Mouse (Mus musculus) thymus, postnatal 25 days (tissue): ENCODE results near the gene Aebp1.

Experiments
- DNase-seq: peaks from one replicate; pipeline ENCODE4 v3.0.0; 2022

Aebp1 gene

GRCm38 (mm10) chr11:5861678-5862393 is at the start of gene Aebp1:
TSS of gene Aebp1 (plus strand) at chr11:5861947.
- DNase-seq = no peak

GRCm38 (mm10) chr11:5813381-5813780 is 48.4 kb upstream of the Aebp1 start:
- no peak for DNase-seq

GRCm38 (mm10) chr11:5819223-5819622 is 42.5 kb upstream of the Aebp1 start:
- no peak for DNase-seq

GRCm38 (mm10) chr11:5825432-5825831 is 36.3 kb upstream of the Aebp1 start:
- DNase-seq = no peak

GRCm38 (mm10) chr11:5827931-5828330 is 33.8 kb upstream of the Aebp1 start:
- no peak for DNase-seq

- no peak for DNase-seq
These were observed 33.1 kb upstream of the Aebp1 start for GRCm38 (mm10) chr11:5828509-5829191.

GRCm38 (mm10) chr11:5829327-5829726 is 32.4 kb upstream of the Aebp1 start:
- DNase-seq = no peak

GRCm38 (mm10) chr11:5834506-5834905 is 27.2 kb upstream of the Aebp1 start:
- no peak for DNase-seq

- DNase-seq = no peak
These were observed 26.7 kb upstream of the Aebp1 start for GRCm38 (mm10) chr11:5835057-5835456.

- DNase-seq = peak; percentile 29
These were observed 25.6 kb upstream of the Aebp1 start for GRCm38 (mm10) chr11:5836126-5836525.

- peak; percentile 86 for DNase-seq
These were observed 24.2 kb upstream of the Aebp1 start, which contains the start of gene Polm for GRCm38 (mm10) chr11:5837251-5838246. TSS of gene Polm (minus strand) at chr11:5838016.

GRCm38 (mm10) chr11:5840346-5840745 is 21.4 kb upstream of the Aebp1 start:
- no peak for DNase-seq

- DNase-seq = no peak
These were observed 20.0 kb upstream of the Aebp1 start for GRCm38 (mm10) chr11:5841751-5842150.

GRCm38 (mm10) chr11:5843131-5843530 is 18.6 kb upstream of the Aebp1 start:
- DNase-seq = no peak

GRCm38 (mm10) chr11:5846639-5847345 is 15.0 kb upstream of the Aebp1 start:
- DNase-seq = no peak

GRCm38 (mm10) chr11:5848741-5849140 is 13.0 kb upstream of the Aebp1 start:
- no peak for DNase-seq

- DNase-seq = no peak
These were observed 12.4 kb upstream of the Aebp1 start for GRCm38 (mm10) chr11:5849316-5849715.

- peak; percentile 30 for DNase-seq
These were observed 11.3 kb upstream of the Aebp1 start for GRCm38 (mm10) chr11:5850452-5850851.

GRCm38 (mm10) chr11:5851021-5851736 is 10.6 kb upstream of the Aebp1 start:
- DNase-seq = peak; percentile 51

- no peak for DNase-seq
These were observed 9.4 kb upstream of the Aebp1 start for GRCm38 (mm10) chr11:5852314-5852713.

GRCm38 (mm10) chr11:5855481-5855880 is 6.3 kb upstream of the Aebp1 start:
- no peak for DNase-seq

GRCm38 (mm10) chr11:5855902-5856301 is 5.8 kb upstream of the Aebp1 start:
- no peak for DNase-seq
